Mouse (Mus musculus) embryonic facial prominence, embryonic 15.5 days (tissue): ENCODE measurements around the gene Chmp4b. TPM values are rescaled to one million over a fixed set of nuclear protein-coding genes. Genes with fewer than 3 reads are reported as not detected.

Experiments
- ATAC-seq: fragments of 200-750 bp; cut with Nextera tagmentation; 2 replicates; pipeline ENCODE4 v1.8.0; 2017; ENCODE audit warnings: low read depth, moderate TSS enrichment; ENCODE audit not compliant: insufficient number of reproducible peaks, low FRiP score, low TSS enrichment
- H3K27ac ChIP-seq: fragments of 300-500 bp; sonication (generic); replicated peaks from 2 replicates; pipeline ENCODE4 v1.5.1; 2015; ENCODE audit warnings: mild to moderate bottlenecking, inconsistent platforms
- H3K27me3 ChIP-seq: fragments of 300-500 bp; sonication (generic); 2 replicates; pipeline ENCODE4 v1.6.1; 2015; ENCODE audit warnings: inconsistent platforms
- H3K36me3 ChIP-seq: fragments of 300-500 bp; sonication (generic); 2 replicates; pipeline ENCODE4 v1.6.1; 2015; ENCODE audit warnings: mild to moderate bottlenecking, inconsistent platforms
- H3K4me1 ChIP-seq: fragments of 300-500 bp; sonication (generic); 2 replicates; pipeline ENCODE4 v1.6.1; 2015; ENCODE audit warnings: inconsistent platforms
- H3K4me2 ChIP-seq: fragments of 300-500 bp; sonication (generic); replicated peaks from 2 replicates; pipeline ENCODE4 v1.6.1; 2015; ENCODE audit warnings: mild to moderate bottlenecking, inconsistent platforms
- H3K4me3 ChIP-seq: fragments of 300-500 bp; sonication (generic); replicated peaks from 2 replicates; pipeline ENCODE4 v1.5.1; 2015; ENCODE audit warnings: mild to moderate bottlenecking, inconsistent platforms
- H3K9ac ChIP-seq: fragments of 300-500 bp; sonication (generic); 2 replicates; pipeline ENCODE4 v1.6.1; 2015; ENCODE audit warnings: inconsistent platforms
- H3K9me3 ChIP-seq: fragments of 300-500 bp; sonication (generic); replicated peaks from 2 replicates; pipeline ENCODE4 v1.6.1; 2016; ENCODE audit warnings: inconsistent platforms
- WGBS: fragments of 180-500 bp; shearing (Covaris S2); methylation state at CpG from one replicate; pipeline ENCODE4 v1.1.7; 2015; 5-methylcytosine and 5-hydroxymethylcytosine counted together
- polyA plus RNA-seq: library from polyadenylated mRNA; unstranded; fragments of >200 nt; fragmentation: Nextera tagmentation; extraction: Ambion mirVana; gene quantifications from 2 replicates; pipeline ENCODE4 v1.2.1, GENCODE M21; 2015

The Chmp4b gene
- polyA plus RNA-seq, 1 experiment from 2014 or later = 38.1 TPM

DNA sequence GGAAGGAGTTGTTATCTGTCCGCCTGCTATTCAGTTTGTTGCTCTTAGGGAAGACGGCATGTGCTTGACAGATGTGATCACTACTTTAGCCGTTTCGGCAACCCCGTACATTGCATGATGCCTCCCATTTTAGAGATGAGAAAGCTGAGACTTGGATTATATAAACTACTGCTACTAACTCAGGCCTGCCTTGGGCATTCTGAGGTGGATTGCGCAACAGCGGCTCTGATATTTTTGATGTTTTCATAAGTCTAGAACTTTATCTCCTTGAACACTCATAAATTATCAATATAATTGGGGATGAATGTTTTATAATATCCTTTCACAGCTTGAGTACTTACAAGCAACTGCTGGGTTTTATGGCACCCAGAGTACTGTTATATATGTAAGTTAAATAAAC lies 17.2 kb downstream of the Chmp4b start:
- Histone ChIP-seq H3K4me2 (no peak overlapping the region), H3K9ac (no peak overlapping the region), H3K36me3 (0 out of 2 replicates have a peak, but pooled peaks cover 2% of the 10 kb centered on the region), H3K4me3 (no peak overlapping the region), H3K27ac (no peak overlapping the region), H3K9me3 (no peaks in the 10 kb centered on the region), H3K27me3 (no peaks in the 10 kb centered on the region), H3K4me1 (peaks cover 17% of the 10 kb centered on the region)
- ATAC-seq = no peak
- WGBS = 66% methylated on average over 7 of the region's 7 CpGs

DNA sequence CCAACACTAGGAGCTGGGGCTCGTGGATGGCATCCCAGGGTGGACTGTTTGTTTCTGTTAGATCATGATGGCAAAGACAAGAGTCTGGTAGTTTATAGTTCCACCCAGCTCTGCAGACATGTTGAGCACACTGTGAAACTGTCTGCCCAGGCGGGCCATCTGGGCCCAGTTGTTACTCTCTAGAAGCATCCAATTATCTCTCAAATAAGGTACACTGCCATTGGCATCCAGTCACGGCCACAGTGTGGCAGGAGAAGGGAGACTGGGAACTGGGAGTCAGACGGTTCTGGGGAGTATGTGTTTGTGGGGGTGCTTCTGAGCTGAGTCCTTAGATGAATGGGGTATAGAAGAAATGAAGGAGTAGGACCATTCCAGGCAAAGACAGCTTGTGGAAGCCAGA lies 18.6 kb downstream of the Chmp4b start:
- 0 out of 2 replicates have a peak, but pooled peaks cover 2% of the 10 kb centered on the region for H3K36me3 ChIP-seq
- H3K4me1 ChIP-seq = peaks cover 31% of the 10 kb centered on the region
- H3K9me3 ChIP-seq = no peaks in the 10 kb centered on the region
- WGBS = 62% methylated on average over 4 of the region's 4 CpGs
- no peaks in the 10 kb centered on the region for H3K27me3 ChIP-seq
- ATAC-seq = no peak
- H3K27ac ChIP-seq = no peak overlapping the region
- H3K4me3 ChIP-seq = no peak overlapping the region
- H3K4me2 ChIP-seq = no peak overlapping the region
- no peak overlapping the region for H3K9ac ChIP-seq

DNA sequence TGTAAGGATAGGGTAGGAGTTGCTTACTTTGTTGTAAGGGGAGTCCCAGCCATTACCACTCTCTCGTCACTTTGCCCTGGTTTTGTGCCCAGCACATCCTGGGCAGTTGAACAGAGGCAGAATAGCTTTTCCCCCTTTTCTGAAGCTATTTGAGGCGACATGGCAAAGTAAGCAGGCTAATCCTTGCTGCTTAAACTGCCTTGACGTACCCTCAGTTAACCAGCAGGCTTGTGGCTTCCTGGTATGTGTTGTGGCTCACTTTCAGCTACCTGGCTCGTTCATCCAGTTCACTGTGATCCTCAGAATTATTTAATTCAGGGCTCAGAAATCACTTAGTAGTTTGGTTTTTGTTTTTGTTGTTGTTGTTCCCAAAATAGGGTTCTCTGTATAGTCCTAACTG lies 19.2 kb downstream of the Chmp4b start:
- Histone ChIP-seq H3K4me1 (peaks cover 35% of the 10 kb centered on the region), H3K4me3 (no peak overlapping the region), H3K9ac (no peak overlapping the region), H3K27me3 (no peaks in the 10 kb centered on the region), H3K27ac (no peak overlapping the region), H3K36me3 (no peaks in the 10 kb centered on the region), H3K9me3 (no peaks in the 10 kb centered on the region), H3K4me2 (no peak overlapping the region)
- no peak for ATAC-seq
- WGBS = 67% methylated on average over 4 of the region's 4 CpGs

DNA sequence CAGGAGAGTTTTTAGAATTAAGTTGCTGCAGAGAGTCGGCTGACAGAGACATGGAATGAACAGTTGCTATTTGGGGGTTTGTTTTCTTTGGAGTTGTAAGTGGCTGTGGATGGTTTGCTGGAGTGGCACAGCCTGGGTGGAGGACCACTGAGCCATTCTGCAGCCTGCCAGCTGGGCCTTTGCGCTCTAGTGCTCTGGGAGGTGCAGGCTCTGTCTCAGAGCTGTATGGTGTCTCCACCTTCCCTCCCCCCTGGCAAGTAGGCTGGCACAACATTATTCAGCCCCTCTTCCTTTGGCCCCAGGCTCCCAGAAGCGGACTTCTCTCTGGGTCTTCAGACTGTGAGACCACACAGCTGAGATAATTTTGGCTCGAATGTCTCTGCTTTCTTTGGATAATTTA lies 22.5 kb downstream of the Chmp4b start:
- Histone ChIP-seq H3K9ac (no peak overlapping the region), H3K9me3 (no peaks in the 10 kb centered on the region), H3K4me2 (peak overlapping the region; percentile 9; the same call in 1 of the 2 replicates), H3K4me3 (no peak overlapping the region), H3K27ac (peak overlapping the region; percentile 84), H3K36me3 (no peaks in the 10 kb centered on the region), H3K27me3 (no peaks in the 10 kb centered on the region), H3K4me1 (peaks cover 51% of the 10 kb centered on the region)
- WGBS = 32% methylated on average over 4 of the region's 4 CpGs
- ATAC-seq = peak; percentile 66

DNA sequence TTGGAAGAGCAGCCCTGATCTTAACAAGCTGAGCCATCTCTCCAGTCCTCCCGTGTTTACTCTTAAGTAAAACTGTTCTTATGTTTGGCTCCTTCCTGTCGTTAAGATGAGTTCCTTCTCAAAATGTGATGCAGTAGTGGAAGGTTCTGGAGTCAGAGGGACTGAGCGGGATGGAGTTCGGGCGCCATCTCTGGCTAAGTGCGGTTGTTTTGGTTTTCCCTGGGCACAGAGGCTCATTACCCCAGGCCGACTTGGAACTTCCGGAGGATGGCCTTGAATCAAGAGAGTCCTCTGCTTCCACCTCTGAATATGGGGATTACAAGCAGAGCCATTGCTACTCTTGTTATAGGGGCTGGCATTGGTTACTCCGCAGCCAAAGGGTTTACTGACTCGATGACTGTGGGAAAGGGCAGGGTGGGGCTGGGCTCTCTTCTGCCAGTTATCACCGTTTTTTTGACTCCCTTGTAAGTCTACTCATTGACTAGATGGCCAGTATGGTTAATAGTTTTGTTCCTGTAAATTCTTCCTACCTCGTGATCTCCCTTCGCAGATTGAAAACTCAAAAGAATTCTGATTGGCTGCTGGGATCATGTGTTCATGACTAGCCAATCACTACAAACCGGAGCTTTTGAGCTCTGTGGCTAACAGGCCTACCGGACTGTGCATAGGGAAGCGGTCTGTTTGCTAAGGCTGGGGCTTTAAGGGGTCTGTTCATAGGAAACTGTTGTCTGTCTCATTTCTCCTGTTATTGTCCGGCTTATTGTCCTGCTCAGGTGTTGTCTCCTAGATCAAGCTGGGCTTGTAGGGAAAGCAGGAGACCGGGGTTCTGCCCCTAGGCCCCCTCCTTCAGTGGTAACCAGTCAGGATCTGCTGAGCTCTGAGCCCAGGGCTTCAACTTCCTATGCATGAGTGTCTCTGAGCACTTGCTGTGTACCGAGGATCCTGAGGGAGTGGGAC lies 25.4 kb downstream of the Chmp4b start:
- Histone ChIP-seq H3K9me3 (no peaks in the 10 kb centered on the region), H3K4me2 (peak overlapping the region; percentile 28), H3K36me3 (no peaks in the 10 kb centered on the region), H3K27me3 (no peaks in the 10 kb centered on the region), H3K4me1 (peaks cover 54% of the 10 kb centered on the region), H3K4me3 (peak overlapping the region; percentile 16; the same call in 1 of the 2 replicates), H3K9ac (no peak overlapping the region), H3K27ac (peak overlapping the region; percentile 93)
- no peak; the same call in 1 of the 2 replicates for ATAC-seq
- WGBS = 66% methylated on average over 19 of the region's 19 CpGs

DNA sequence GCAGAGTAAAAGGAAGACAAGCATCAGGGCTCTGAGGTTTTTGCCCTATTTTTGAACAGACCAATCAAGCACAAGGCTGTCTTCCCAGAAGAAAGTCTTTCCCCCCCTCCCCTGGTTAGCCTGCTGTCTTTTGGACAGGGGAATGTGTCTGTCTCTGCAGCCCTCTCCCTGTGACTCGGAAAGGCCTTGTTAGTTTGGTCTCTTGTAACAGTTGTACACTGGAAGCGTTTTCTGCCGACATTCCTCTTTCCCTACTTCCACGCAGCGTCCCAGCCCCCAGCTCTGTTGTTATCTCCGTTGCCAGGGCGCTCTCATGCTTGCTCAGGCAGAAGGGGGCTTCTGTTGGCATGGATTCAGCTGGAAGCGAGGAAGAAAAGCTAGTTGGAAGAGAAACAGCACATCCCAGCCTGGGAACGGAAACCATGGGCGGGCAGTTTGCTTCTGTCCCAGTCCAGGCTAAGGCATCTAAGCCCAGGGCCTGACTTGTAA lies 26.2 kb downstream of the Chmp4b start:
- Histone ChIP-seq H3K27ac (peak overlapping the region; percentile 93), H3K4me1 (peaks cover 61% of the 10 kb centered on the region), H3K36me3 (no peaks in the 10 kb centered on the region), H3K9ac (no peak overlapping the region; the same call in 1 of the 2 replicates), H3K4me3 (peak overlapping the region; percentile 16), H3K9me3 (no peaks in the 10 kb centered on the region), H3K27me3 (no peaks in the 10 kb centered on the region), H3K4me2 (peak overlapping the region; percentile 28)
- 8% methylated on average over 10 of the region's 10 CpGs for WGBS
- ATAC-seq = peak; percentile 73; the same call in 1 of the 2 replicates

DNA sequence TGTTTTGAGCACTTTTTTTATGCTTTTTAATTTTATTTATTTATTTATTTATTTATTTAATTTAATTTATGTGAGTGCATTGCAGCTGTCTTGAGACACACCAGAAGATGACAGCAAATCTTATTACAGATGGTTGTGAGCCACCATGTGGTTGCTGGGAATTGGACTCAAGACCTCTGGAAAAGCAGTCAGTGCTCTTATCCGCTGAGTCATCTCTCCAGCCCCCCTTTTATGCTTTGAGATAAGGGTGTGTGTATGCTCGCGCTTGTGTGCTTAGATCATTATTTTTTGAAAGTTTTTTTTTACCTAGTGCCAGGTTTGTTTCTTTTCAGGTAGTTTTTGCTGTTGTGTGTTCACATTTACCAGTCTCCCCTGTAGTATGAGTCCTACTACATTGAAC lies 27.5 kb downstream of the Chmp4b start:
- Histone ChIP-seq H3K9ac (no peak overlapping the region), H3K36me3 (no peaks in the 10 kb centered on the region), H3K4me1 (peaks cover 58% of the 10 kb centered on the region), H3K27me3 (no peaks in the 10 kb centered on the region), H3K27ac (no peak overlapping the region), H3K4me3 (no peak overlapping the region), H3K9me3 (no peaks in the 10 kb centered on the region), H3K4me2 (no peak overlapping the region)
- no peak for ATAC-seq
- 80% methylated on average over 3 of the region's 3 CpGs for WGBS

DNA sequence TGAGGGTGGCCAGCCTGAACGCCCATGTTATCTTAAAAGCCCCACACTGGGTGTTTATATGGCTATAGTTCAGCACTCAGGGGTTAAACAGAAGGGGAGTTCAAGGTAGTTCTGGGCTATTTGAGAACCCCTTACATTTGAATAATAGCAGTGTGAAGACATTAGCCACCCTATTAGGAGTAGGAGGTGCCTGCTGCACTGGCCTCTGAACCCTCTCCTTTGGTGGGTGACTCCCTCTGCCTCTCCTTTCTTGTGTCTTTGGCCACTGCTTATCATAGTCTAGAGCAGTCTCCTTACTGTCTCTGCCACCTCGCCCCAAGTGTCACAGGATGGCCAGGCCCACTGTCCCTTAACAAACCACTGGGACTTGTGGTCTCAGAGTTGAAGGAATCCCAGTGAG lies 28.8 kb downstream of the Chmp4b start:
- Histone ChIP-seq H3K9ac (no peak overlapping the region), H3K4me2 (no peak overlapping the region), H3K9me3 (no peaks in the 10 kb centered on the region), H3K27me3 (no peaks in the 10 kb centered on the region), H3K36me3 (no peaks in the 10 kb centered on the region), H3K27ac (no peak overlapping the region), H3K4me1 (peaks cover 51% of the 10 kb centered on the region), H3K4me3 (no peak overlapping the region)
- WGBS = 84% methylated on average over 2 of the region's 2 CpGs
- ATAC-seq = no peak

DNA sequence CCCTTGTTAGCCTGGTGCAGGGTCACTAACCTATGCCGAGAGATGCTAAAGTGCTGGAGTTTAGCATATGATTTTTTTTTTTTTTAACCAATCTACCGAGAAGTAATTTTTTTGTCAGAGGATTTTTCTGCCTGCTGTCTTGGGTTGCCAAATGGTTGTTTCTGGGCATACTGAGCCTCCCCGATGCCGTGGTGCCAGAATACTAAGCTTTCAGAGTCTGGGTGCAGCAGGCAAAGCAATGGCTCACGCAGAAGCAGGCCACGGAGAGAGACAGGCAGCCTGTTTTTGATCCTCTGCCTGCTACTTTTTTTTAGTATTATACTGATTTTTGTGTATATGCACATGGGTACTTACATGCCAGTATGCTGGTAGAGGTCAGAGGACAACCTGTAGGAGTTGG lies 29.4 kb downstream of the Chmp4b start:
- no peak for ATAC-seq

DNA sequence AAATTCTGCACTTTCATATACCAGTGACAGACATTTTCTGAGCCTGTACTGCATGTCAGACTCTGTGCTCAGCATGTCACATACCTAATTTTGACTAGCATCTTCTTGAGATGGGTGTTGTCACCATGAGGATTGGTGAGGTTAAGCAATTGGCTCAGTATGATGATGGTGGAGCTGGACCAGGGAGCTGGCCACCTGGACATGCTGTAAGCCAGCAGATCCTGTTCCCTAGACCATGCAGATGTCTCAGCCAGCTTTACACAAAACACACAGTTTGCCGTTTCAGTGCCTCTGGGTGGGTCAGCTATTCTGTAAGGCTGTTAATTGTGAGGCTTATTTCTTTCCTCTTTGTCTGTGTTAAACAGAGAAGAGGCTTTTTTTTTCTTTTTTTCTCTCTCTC lies 31.2 kb downstream of the Chmp4b start:
- WGBS = 22% methylated on average over 1 of the region's 1 CpGs
- Histone ChIP-seq H3K27ac (peak overlapping the region; percentile 25; the same call in 1 of the 2 replicates), H3K4me3 (no peak overlapping the region), H3K9me3 (no peaks in the 10 kb centered on the region), H3K36me3 (no peaks in the 10 kb centered on the region), H3K4me1 (peaks cover 33% of the 10 kb centered on the region), H3K4me2 (no peak overlapping the region), H3K9ac (no peak overlapping the region), H3K27me3 (no peaks in the 10 kb centered on the region)
- ATAC-seq = no peak

More for the DNA sequence above, 29.4 kb downstream of the Chmp4b start:
- no peak overlapping the region for H3K4me3 ChIP-seq
- WGBS = 83% methylated on average over 6 of the region's 6 CpGs
- no peaks in the 10 kb centered on the region for H3K9me3 ChIP-seq
- no peaks in the 10 kb centered on the region for H3K27me3 ChIP-seq
- H3K27ac ChIP-seq = no peak overlapping the region
- no peak overlapping the region for H3K4me2 ChIP-seq
- H3K36me3 ChIP-seq = no peaks in the 10 kb centered on the region
- H3K9ac ChIP-seq = no peak overlapping the region
- peaks cover 47% of the 10 kb centered on the region for H3K4me1 ChIP-seq

DNA sequence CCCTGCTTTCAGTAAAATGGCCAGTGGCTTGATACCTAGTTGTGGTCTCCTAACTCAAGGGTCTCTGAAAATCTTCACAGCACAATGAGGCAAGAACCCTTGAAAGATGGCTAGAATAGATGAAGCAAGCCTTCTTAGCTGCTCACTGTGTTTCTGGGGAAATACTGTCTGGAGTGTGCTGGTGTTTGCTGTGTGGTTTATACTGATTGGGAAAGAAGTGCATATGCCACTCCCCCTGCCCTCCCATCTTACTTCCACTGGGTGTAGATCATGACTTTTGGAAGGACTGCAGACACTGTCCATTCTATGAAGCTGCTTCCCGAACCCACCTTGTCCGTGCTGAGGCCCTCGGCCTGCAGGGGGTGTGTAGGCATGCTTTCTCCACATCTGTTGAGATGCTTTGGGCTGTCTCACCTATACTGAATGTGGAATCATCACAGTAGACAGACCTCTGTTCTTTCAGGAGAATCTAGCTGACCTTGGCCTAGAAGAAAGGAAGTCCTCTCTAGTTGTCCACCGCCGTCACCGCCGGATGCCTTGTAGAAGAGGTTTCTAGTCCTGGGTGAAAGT lies 33.5 kb downstream of the Chmp4b start:
- peaks cover 20% of the 10 kb centered on the region; the same call in 1 of the 2 replicates for H3K4me1 ChIP-seq
- 95% methylated on average over 7 of the region's 7 CpGs for WGBS
- no peak overlapping the region for H3K9ac ChIP-seq
- H3K36me3 ChIP-seq = peaks cover 8% of the 10 kb centered on the region
- H3K4me2 ChIP-seq = no peak overlapping the region
- H3K27ac ChIP-seq = no peak overlapping the region
- H3K4me3 ChIP-seq = no peak overlapping the region
- H3K27me3 ChIP-seq = no peaks in the 10 kb centered on the region
- no peak for ATAC-seq
- H3K9me3 ChIP-seq = no peaks in the 10 kb centered on the region
